Mouse (Mus musculus) thymus, adult 2 months (tissue): ENCODE data around the gene 4930474N05Rik. TPM values are rescaled to one million over a fixed set of nuclear protein-coding genes. Genes with fewer than 3 reads are reported as not detected.

Source experiments
- DNase-seq: peaks from one replicate; pipeline ENCODE4 v3.0.0; 2021
- H3K27ac ChIP-seq: fragments of 200-500 bp; 2 replicates; pipeline ENCODE4 v1.5.1; 2012; ENCODE audit warnings: low read length, control low read depth; ENCODE audit not compliant: control insufficient read depth, insufficient read depth
- H3K27me3 ChIP-seq: fragments of 200-500 bp; 2 replicates; pipeline ENCODE4 v1.6.1; 2012; ENCODE audit warnings: mild to moderate bottlenecking, low read length, moderate library complexity, mixed read lengths; ENCODE audit not compliant: control insufficient read depth, insufficient read depth
- H3K36me3 ChIP-seq: fragments of 200-500 bp; 2 replicates; pipeline ENCODE4 v1.6.1; 2012; ENCODE audit warnings: mild to moderate bottlenecking, low read length, moderate library complexity; ENCODE audit not compliant: control insufficient read depth, insufficient read depth
- H3K4me1 ChIP-seq: fragments of 200-500 bp; replicated peaks from 2 replicates; pipeline ENCODE4 v1.6.1; 2012; ENCODE audit warnings: low read length; ENCODE audit not compliant: control insufficient read depth, insufficient read depth
- H3K4me3 ChIP-seq: fragments of 200-500 bp; 2 replicates; pipeline ENCODE4 v1.5.1; 2012; ENCODE audit warnings: mild to moderate bottlenecking, low read length, control low read depth, moderate library complexity; ENCODE audit not compliant: control insufficient read depth, insufficient read depth
- CTCF ChIP-seq: fragments of 200-500 bp; IDR thresholded peaks from 2 replicates; pipeline ENCODE4 v1.5.1; 2012; ENCODE audit warnings: mild to moderate bottlenecking, control low read depth, low read length, moderate library complexity, borderline replicate concordance; ENCODE audit not compliant: control insufficient read depth, poor library complexity, insufficient read depth; ENCODE audit errors: extremely low read depth
- POLR2A ChIP-seq: fragments of 200-500 bp; IDR thresholded peaks from 2 replicates; pipeline ENCODE4 v1.6.1; 2012; ENCODE audit warnings: mild to moderate bottlenecking, low read length, control low read depth, moderate library complexity; ENCODE audit not compliant: control insufficient read depth, poor library complexity, insufficient read depth; ENCODE audit errors: extremely low read depth
- WGBS: fragments of 180-500 bp; shearing (Covaris S2); methylation state at CpG from one replicate; pipeline ENCODE4 v1.1.7; 2018; 5-methylcytosine and 5-hydroxymethylcytosine counted together
- polyA plus RNA-seq: library from polyadenylated mRNA; depleted of rRNA; stranded (reverse); fragments of >200 nt; gene quantifications from 2 replicates; pipeline ENCODE4 v1.2.3, GENCODE M21; 2012

Gene 4930474N05Rik
- polyA plus RNA-seq, 1 experiment: not detected

GRCm38 (mm10) chr14:36123775-36124335, 29.1 kb downstream of the 4930474N05Rik start:
- DNase-seq: no peak
- no peak overlapping the region for H3K27ac ChIP-seq
- no peak overlapping the region for H3K4me3 ChIP-seq
- TF ChIP-seq CTCF (no peak), POLR2A (no peak)
- H3K27me3 ChIP-seq: no peaks in the 10 kb centered on the region
- H3K4me1 ChIP-seq: no peaks in the 10 kb centered on the region
- 83% methylated on average over 2 of the region's 2 CpGs for WGBS
- no peaks in the 10 kb centered on the region for H3K36me3 ChIP-seq

- DNase-seq: no peak
- WGBS: 77% methylated on average over 3 of the region's 3 CpGs
- no peak overlapping the region for H3K4me3 ChIP-seq
- H3K36me3 ChIP-seq: no peaks in the 10 kb centered on the region
- no peaks in the 10 kb centered on the region for H3K4me1 ChIP-seq
- no peaks in the 10 kb centered on the region for H3K27me3 ChIP-seq
- TF ChIP-seq POLR2A (no peak), CTCF (no peak)
- H3K27ac ChIP-seq: no peak overlapping the region
Observed at GRCm38 (mm10) chr14:36135749-36136148, 41.0 kb downstream of the 4930474N05Rik start.

- no peaks in the 10 kb centered on the region for H3K36me3 ChIP-seq
- no peak for DNase-seq
- H3K4me1 ChIP-seq: no peaks in the 10 kb centered on the region
- TF ChIP-seq CTCF: no peak
- TF ChIP-seq POLR2A: no peak
- no peak overlapping the region for H3K4me3 ChIP-seq
- no peak overlapping the region for H3K27ac ChIP-seq
- WGBS: 94% methylated on average over 4 of the region's 4 CpGs
- no peaks in the 10 kb centered on the region for H3K27me3 ChIP-seq
Observed at GRCm38 (mm10) chr14:36137696-36138095, 43.0 kb downstream of the 4930474N05Rik start.

- H3K36me3 ChIP-seq: no peaks in the 10 kb centered on the region
- no peaks in the 10 kb centered on the region for H3K27me3 ChIP-seq
- no peak overlapping the region for H3K4me3 ChIP-seq
- no peak overlapping the region for H3K27ac ChIP-seq
- no peak for DNase-seq
- no peaks in the 10 kb centered on the region for H3K4me1 ChIP-seq
- TF ChIP-seq CTCF (no peak), POLR2A (no peak)
Observed at GRCm38 (mm10) chr14:36145261-36145660, 50.5 kb downstream of the 4930474N05Rik start.
